Mouse (Mus musculus) adrenal gland, postnatal 25 days (tissue): Measurements from ENCODE around the gene Slc26a8. TPM values are rescaled to one million over a fixed set of nuclear protein-coding genes. Genes with fewer than 3 reads are reported as not detected.

Source experiments
- DNase-seq: peaks from one replicate; pipeline ENCODE4 v3.0.0; 2021; ENCODE audit warnings: mixed read lengths
- total RNA-seq: library from RNA; stranded (reverse); gene quantifications from 2 replicates; pipeline ENCODE4 v1.2.3, GENCODE M21; 2021

The Slc26a8 gene
- total RNA-seq, 1 experiment from 2014 or later, result 1.9 TPM

DNA sequence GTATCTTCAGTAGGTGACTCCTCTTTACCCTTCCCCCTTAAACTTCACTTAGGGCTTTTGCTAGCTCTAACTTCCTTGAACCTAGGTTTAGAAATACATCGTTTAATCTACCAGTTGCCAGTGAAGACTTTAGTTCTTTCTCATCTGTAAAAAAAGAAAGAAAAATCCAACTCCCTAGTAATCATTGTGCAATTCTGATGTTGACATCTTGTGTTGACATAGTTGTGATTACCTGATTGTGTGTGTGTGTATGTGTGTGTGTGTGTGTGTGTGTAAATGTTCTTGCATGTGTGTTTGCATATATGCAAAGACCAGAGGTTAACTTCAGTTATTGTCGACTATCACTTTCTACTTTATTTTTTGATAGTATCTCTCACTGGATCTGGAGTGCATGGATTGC, 8.6 kb upstream of the Slc26a8 start:
- no peak for DNase-seq

DNA sequence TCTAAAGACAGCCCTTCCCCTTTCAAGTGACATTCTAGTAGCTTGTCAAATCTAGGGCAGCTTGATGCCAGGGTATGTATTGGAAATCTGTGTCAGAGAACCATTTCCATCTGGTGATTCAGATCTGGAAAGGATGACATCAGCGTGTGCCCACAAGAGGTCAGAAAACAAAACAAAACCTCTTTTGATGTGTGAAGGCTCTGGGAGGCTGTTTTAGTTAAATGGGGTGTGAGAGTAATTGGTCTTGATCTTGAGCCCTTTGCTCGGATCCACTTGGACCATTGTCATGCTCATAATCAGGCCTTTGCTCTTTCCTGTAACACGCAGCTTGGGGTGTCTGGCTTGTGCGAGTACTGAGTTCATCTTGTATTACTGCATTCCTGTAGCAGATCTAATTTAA, 8.2 kb upstream of the Slc26a8 start:
- DNase-seq, result no peak

DNA sequence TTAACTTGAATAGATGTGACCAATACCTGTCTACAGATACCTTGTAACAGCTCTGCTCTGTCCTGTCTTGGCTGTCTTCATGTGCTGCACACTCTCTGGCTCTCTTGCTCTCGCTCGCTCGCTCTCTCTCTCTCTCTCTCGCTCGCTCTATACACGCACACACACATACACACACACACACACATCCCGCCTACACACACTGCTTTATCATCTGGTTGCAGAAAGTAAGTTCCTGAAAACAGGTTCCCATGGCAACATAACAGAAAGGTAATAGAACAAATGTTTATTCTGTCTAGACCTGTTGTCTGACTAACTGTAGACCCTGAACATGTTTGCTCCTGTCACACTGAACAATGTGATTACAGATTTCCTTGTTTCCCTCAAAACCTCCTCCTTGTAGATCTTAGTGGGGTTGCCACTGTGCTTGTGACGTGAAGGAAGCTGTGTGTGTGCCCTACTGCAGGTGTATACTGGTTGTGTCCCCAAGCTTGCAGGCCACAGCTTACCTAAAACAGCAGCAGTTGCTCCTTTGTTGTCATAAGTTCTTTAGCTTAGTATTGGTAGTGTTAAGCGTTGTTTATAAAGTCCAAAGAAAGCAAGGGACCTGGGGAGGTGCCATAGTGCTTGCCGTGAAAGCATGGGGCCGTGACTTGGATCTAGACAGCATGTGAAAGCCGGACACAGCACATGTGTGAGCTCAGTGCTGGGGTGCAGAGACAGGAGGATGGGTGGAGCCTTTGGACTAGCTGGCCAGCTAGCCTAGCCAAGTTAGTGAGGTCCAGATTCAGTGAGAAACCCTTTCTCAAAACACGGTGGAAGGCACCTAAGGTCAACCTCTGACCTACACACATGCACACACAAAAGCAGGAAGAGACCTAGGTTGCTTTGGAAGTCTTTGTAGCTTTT, 7.5 kb upstream of the Slc26a8 start:
- DNase-seq, result no peak

DNA sequence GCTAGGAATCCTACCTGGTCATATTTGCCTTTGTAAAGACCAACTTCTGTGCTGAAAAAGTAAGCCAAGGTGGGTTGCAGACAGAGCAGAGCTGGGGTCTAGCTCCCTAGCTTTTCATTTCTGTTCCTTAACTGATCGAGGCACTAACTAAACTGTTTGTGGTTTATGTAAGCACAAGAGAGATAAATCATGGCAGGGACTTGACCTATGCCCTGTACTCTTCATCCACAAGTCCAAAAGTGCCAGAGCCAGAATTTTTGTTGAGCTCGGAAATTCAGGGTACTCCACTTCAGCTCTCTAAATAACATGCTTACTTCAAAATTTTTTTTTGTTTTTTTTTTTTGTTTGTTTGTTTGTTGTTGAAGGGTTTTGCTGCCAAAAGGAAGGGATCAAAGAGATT, 6.6 kb upstream of the Slc26a8 start:
- no peak for DNase-seq

DNA sequence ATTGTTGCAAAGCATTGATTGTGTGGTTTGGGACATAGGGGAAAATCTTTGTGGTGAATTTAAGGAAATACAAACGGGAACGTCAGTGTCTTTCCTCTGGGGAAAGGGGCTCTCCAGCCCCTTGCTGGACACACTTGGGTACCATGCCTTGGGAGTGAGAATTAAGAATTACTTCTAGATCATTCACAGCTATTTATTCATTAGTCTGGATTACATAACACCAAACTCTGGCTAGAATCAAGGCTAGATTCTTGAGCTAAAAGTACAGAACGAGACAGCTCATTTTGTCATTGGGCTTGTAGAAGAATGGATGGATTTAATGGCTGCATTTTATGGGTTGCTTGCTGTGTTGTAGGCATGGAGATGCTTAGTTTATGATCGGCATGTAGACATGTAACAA, 4.8 kb upstream of the Slc26a8 start:
- DNase-seq, result no peak

DNA sequence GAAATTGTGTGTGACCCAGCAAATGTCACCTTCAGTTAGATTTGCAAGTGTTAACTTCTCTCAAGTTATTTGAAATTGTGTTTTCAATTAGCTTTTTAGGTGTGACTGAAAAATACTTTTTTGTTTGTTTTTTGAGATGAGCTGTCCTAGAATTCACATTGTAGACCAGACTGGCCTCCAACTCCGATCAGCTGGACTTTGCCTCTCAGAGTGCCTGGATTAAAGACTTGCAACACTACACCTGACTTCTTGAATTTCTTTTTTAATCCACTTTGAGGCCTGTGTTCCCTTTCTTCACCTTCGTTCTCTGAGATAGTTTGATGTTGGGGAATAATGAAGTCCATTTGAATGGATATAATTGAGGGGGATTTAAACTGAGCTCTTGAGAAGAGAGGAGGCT, 4.0 kb upstream of the Slc26a8 start:
- no peak for DNase-seq

DNA sequence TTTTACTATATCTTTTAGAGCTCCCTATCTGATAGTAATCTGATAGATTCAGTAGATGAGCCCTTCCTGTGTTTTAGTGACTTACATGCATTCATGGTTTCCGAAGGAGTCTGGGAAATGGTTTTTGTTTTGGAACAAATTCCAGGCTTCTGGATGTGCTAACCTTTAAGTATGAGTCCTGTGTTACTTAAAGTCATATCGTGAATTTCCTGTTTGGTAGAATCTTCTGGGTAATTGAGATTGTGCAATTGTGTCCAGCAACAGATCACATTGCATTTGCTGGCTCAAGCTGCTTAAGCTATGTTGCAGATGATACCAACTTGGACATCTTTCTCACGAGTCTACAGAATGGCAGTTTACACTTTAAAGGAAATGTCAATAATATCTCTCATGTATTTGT, 3.1 kb upstream of the Slc26a8 start:
- no peak for DNase-seq

DNA sequence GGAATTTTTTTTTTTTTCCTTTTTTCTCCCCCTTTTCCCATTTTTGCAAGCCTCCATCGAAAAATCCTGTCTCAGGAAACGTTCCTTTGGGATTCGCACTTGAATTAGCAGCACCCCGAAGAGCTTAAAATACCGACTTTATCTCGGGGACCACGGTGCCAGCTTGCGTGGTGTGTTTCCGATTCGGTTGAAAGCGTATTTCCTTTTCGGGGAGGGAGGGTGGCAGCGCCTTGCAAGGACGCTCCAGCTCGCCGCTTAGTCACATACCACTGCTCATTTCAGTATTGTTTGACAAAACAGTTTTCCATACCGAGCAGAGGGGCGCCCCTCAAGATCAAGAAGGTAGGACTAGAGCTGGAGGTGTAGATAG, 2.3 kb upstream of the Slc26a8 start:
- DNase-seq, result peak; percentile 65

DNA sequence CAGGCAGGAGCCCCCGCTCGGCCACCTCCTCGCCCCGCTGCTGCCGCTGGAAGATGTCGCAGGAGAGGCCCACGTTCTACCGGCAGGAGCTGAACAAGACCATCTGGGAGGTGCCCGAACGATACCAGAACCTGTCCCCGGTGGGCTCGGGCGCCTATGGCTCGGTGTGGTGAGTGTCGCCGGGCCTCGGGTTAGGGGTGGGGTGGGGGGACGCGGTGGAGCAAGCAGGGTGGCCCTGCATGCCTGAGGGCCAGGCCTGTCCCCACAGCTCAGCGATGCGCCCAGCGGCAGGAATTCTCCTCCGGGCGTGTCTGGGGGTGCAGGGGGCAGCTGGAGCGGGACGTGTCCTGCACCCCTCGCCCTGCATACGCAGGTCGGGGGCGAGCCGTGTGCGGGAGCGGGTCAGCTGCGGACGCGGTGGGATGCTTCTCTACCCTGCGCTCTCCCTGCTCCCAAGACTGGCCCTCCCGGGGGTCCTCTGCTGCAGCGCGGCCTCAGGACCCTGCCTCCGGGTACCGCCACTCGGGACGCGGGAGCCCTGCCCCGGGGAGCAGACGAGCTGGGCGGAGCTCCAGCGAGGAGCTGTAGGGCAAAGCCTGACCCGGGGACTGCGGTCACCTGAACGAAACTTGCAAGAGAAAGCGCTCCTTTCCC, 1.8 kb upstream of the Slc26a8 start:
- peak; percentile 68 for DNase-seq

DNA sequence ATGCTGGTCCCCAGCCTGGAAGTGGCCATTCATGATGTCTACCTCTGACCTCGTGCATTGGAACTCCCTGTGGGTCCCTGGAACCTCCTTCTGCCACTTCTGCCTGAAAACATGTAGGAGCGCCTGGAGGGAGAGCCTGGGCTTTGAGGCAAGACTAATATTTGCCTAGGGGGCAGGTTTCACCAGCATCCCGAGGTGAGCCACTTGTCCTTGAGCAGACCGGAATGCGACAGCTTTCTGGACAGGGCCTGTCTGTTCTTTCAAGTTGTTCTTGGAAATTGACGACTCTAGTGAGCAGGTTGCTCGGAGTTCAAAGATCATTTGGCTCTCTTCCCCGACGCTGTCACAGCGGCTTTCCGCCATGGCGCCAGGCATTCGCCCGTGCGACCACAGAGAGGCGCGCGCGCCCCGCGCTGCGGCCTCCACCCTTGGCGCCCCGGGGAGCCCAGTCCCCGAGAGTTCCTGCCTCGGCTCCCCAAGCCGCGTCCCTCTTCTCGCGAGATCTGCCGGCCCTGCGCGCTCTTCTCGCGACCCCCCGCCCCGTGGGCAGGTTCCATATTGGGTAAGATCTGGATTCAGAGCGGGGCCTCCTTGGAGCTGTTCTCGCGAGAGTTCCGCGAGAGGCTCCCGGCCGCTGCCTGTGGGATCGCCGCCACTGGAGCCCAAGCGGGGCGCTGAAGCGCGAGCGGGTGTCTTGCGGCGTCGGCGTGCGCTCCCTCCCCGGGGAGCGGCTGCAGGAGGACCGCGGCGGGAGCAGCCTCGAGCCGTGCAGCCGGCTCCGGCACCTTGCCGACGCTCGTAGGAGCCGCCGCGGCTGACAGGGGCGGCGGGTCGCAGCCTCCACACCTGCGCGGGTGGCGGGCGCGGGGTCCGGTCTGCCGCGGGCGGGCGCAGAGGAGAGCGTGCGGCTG, 998 bp upstream of the Slc26a8 start, which contains the start of gene Mapk14:
Mapk14 (plus strand) TSS at position 554 of the 911 bp plus-strand sequence.
- peak; percentile 100 for DNase-seq

DNA sequence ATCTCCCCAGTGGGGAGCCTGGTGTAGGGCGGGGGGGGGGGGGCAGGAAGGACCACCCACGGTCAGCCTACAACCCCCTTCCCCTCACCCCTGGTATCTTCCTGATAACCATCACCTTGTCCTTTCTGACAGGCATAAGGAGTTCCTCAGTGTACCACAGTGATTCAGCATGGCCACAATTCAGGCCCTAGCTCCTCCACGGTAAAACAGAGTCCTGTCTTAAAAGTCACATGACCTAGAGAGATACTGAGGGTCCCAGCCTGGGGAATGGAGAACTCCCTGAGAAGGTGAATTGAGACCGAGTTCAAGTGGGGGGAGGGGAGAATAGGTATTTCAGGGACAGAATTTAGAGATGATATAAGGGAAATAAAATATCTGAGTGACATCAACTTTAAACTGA, 2.7 kb downstream of the Slc26a8 start:
- DNase-seq, result no peak

DNA sequence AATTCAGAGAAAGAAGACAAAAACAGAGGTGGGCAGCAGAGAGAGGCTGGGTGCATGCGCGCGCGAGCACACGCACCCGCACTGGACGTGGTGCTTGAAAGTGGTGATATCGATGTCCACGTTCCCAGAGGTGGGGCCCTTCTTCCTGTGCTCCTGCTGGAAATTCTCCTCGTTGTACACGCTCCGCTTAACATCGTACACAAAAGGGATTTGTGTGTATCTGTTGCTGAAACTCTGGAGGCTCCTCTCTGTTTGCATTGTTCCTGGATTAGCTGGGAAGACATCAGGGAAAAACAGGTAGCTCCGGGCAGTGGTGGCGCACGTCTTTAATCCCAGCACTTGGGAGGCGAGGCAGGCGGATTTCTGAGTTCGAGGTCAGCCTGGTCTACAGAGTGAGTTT, 5.4 kb downstream of the Slc26a8 start:
- DNase-seq, result no peak

DNA sequence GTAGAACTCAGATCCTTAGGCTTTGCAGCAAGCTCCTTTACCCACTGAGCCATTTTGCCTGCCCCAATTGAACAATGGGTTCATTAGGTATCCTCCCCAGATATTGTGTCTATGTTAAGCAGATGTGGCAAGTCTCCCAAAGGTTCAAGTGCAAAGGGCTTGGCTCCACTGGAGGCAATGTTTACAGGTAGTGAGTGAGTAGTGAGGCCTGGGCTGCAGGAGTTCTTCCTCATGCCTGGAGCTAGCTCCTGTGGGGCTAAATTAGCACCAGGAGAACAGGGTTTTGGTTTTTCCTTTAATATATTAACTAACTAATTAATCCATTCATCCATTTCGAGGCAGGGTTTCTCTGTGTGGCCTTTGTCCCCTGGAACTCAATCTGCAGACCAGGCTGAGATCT, 6.4 kb downstream of the Slc26a8 start:
- no peak for DNase-seq

DNA sequence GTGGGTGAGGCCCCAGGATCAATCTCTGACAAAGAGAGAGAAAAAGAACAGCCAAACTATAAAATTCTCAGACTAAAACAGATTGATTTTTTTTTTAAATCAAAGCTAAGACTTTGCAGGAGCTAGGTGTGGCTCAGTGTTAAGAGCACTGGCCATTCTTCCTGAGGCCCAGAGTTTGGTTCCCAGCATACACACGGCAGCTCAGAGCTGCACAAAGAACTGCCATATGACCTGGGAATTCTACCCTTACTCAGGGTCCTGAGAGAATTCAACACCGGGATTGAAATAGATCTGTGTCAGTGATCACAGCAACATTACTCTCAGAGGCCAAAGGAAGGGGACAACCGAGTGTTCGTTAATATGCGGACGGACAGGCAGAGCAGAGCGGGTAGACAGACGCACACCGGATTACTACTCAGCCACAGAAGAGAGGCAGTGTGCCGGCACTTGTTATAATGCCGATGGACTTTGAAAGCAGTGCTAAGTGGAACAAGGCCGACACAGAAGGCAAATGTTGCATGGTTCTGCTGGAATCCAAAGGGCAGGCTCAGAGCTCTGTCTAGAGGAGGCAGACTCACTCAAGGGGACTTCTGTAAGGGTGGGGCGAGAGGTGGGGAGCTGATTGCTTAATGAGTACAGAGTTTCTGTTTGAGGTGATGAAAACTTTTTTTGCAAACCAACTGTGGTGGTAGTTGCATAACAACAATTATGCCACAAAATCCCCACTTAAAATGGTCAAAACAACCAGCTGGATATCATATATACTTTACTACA, 7.5 kb downstream of the Slc26a8 start:
- no peak for DNase-seq

DNA sequence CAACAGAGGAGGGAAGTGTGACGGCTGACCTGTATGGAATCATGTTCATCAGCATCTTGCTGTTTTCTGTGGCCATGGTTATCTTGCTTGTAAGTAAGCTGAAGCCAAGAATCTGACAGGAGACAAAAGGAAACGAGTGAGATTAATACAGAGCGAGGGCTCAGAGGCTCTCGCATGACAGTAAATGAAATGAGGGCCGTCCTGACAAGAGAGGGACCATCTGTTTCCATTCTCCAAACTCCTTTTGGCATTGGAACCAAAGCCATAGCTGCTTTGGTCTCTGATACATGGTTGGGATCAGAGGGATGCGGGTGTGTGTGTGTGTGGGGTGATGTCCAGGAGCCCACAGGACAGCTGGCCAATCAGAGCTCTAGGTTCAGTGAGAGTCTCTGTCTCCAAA, 30.5 kb downstream of the Slc26a8 start:
- DNase-seq, result no peak

DNA sequence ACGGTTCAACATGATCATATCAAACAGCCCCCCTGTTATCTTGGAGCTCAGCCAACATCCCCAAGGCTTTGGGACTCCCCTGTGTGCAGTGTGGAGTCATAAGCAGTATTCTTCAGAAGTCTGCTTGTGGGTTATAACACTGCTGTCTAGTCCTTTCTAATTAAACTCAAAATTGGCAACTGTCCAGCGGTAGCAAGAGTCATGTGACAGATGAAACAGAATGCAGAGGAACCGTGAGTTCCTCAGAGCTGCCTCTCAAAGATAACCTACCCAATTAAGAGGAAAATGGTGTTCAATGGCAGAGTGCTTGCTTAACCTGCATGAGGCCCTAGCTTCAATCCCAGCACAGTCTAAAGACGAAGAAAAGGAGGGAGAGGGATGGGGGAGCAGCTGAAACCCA, 32.1 kb downstream of the Slc26a8 start:
- no peak for DNase-seq

DNA sequence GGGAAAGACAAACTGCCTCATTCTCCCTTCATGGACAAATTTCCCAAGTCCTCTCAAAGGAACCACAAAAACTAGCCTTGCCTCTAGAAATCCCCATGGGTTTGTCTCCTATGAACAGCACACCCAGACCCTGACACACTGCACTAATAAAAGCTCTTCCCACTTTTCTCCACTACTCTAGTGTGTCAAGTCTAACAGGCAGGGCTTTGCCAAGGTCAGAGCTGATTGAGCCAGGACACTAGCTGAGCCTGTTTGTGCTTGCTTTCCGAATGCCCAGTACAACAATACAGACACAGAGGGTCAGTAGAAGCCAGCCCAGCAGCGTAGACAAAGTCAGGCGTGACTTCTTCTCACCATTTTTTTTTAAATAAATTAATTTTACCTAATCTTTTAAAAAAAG, 39.8 kb downstream of the Slc26a8 start:
- DNase-seq, result no peak

DNA sequence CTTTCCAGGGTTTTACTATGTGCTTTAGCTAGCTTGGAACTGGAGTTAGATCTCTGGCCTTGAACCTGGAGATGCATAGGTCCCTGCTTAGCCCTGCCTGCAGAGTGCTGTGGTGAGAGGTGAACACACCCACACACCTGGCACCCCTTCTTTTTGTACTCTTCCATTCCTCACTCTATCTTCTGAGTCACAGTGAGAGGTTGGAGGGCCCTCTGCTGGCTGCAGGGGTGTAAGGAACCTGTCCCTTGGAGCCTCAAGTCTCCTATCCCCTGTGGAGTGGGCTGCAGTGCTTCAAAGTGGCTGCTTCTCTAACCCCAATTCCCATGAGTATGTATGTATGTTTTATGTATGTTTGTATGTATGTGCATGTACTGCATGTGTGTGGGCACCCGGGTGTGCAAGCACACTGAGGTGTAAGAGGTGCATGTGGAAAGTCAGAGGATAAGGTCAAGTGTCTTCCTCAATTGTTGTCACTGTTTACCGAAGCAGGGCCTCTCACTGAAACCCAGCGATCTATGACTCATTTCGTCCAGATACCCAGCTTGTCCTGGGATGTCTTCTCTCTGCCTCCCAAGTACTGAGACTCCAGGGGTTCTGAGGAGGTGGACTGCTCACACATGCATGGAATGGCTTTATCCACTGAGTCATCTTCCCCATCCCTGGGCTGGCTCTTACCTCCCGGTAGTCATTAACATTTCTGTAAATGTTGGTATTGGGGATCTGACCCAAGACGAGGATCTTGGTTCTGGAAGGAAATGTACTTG, 41.2 kb downstream of the Slc26a8 start:
- DNase-seq, result peak; percentile 39

DNA sequence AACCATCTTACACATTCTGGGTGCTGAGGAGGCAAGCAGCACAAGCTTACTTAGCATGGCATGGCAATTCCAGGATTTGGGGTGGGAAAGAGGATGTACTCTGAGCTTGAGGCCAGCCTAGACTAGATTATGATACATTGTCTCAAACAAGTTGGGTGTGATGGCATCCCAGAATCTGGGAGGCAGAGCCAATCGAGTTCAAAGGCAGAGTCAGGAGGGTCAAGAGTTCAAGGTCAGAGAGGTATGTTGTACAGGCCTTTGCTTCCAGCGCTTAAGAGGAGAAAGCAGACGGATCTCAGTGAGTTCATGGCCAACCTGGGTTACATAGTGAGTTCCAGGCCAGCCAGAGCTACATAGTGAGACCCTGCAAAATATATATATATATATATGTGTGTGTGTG, 43.8 kb downstream of the Slc26a8 start:
- no peak for DNase-seq

DNA sequence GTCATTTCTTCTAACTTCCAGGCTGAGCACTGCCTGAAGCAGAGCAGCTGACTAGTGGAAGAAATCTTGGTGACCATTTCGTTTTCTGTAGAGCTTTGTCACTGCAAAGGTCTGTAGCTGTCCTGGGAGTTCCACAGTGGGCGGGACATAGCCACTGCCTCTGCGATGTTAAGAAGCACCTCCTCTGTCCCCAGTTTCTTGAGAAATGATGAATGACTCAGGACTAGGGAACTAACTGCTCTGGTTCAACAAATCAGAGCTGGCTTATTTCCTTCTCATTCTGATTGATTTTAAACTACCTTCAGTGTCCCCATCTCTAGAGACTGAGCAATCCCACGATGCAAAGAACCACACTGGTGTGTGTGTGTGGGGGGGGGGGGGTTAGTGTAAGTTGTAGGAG, 45.9 kb downstream of the Slc26a8 start:
- no peak for DNase-seq

DNA sequence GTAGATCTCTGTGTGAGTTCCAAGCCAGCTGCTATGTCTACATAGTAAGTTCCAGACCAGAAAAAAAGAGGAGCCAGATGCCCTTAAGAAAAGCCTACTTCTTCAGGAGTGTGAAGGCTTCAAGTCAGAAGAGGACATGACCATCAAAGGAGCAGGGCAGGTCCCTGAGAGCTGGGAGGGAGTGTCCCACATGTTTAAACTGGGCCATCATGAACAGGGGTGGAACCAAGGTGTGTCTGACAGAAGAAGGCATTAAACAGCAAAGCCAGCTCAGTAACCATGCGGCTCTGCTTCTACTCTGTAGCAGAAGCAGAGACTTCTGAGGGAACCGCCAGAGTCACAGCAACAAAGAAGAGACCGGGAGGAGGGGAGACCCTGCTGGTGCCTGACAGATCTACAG, 46.3 kb downstream of the Slc26a8 start:
- no peak for DNase-seq
